Mouse (Mus musculus) left cerebral cortex, adult 11 months (tissue): ENCODE data around the gene Fam53a.
A peak's percentile ranks its signal among the peaks of the same experiment; 100 is the strongest.

Experiments used
- DNase-seq: peaks from one replicate; pipeline ENCODE4 v3.0.0; 2022; ENCODE audit warnings: low spot score

Gene Fam53a

DNA sequence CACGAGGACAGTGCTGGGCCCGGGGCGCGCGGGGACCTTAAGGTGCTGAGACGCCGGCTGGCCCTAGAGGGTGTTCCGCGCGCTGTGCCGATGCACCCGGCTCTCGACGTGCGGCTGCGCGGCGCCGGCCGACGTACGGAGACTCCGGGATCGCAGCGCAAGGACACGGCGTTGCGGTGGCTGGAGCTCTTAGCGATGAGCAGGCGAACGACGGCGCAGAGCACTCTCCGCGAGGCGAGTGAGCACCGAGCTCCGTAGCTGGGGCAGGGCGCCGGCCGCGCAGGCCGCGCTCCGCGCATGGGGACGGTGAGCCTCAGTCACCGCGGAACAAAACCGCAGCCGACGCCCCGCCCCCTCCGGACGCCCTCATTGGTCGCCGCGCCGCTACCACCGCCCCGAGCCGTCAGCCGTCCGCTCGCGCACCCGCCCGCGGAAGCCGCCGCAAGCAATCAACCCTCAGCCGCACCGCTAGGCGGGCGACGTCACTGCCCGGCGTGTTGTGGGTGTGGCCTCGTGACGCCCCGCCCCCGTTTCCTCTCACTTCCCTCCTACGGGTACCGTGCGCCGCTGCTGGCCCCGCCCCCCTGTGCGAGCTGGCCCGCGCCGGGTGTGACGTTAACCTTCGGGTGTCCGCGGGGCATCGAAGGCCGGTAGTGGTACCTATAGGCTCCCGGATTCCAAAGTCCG is at the start of gene Fam53a, which contains the start of gene Gm9903:
Gene Fam53a, minus strand, starts transcription at position 335 of the 687 bp plus-strand sequence.
Gene Gm9903, plus strand, starts transcription at position 625 of the 687 bp plus-strand sequence.
- DNase-seq = peak; percentile 99

GRCm38 (mm10) chr5:33678244-33678643 is 48.8 kb upstream of the Fam53a start:
- DNase-seq = no peak

DNA sequence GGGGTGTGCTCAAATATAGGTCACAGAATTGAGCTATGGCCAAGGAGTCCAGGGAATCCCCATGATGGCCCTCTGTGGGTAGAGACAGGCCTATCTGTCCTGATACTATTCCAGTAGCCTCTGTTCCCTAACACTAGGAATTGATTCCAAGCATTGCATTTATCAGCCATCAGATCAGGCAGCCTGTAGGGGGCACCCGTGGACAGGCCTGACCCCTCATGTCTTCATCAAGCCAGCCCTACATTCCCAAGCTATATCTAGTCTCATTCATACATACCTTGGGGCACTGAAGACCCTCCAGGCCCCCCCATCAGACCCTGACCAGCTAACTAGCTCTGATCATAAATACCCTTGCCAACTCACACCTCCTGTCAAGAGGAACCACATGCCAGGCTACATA is 46.5 kb upstream of the Fam53a start:
- DNase-seq = peak; percentile 42

- DNase-seq = peak; percentile 53
Measured at GRCm38 (mm10) chr5:33674439-33674838, 45.0 kb upstream of the Fam53a start.

GRCm38 (mm10) chr5:33671659-33672058 is 42.2 kb upstream of the Fam53a start:
- no peak for DNase-seq

- DNase-seq = no peak
Measured at GRCm38 (mm10) chr5:33668223-33668622, 38.8 kb upstream of the Fam53a start.

DNA sequence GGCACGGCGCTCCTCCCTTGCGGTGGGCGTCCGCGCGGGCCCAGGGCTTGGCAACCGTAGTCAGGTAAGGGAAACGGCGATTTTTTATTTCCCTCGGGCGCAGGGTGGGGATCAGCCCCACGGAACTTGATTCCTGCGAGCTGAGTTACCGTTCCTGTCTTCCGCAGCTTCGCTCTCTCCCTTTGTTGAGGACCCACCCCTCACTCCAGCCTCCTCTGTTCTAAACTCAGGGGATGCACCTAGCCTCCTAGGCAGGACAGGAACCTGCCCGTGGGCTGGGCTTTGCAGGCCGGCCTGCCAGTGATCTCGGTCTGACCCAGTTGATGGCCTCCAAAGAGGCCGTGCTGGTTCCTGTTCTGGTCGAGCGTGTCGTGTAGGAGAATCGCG is 29.2 kb upstream of the Fam53a start:
- DNase-seq = no peak

- DNase-seq = peak; percentile 97
Measured at GRCm38 (mm10) chr5:33657787-33658663, 28.6 kb upstream of the Fam53a start, which contains the start of the genes Tacc3 and Tmem129. Gene Tacc3, plus strand, starts transcription at chr5:33658128. Gene Tmem129, minus strand, starts transcription at chr5:33658416.

DNA sequence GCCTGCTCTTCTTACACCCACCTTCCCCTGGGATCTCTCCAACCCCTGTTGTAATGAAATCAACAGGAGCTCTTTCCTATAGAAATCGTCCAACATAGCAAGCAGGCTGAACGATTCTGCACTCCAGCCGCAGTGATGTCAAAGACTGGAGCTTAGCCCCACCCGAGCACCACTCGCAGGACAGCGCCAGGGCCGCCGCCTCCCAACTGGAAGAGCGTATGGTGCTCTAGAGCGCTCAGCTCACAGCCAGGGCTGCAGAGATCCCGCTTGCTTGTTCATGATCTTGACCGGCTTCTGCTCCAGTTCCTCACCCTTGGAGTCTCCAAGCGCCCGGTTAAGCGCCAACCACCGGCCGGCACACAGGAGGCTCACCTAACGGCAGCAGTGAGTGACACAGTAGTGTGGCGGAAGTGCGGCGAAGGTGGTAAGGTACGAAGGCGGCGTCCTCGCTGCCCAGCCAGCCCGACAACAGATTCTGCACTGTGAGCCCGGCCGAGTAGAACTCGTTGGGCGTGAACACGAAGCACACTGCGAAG is 27.9 kb upstream of the Fam53a start:
- no peak for DNase-seq

DNA sequence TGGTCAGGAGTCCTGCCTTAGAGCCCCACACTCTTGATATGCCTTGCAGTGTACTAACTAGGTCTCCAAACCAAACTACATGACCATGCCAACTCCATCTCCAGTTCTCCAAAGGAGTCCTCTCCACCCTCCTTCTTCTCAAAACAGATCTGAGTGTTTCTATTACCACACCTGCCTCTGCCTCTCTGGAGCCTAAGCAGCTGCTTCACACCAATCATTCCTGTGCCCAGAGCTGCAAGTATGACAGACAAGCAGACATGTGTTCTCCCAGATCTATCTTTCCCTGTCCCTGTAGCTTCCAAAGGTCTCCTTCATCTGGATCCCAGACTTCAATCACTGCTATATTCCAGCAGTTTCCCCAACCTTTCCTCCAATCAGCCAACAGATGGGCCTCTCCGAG is 27.3 kb upstream of the Fam53a start:
- no peak for DNase-seq

DNA sequence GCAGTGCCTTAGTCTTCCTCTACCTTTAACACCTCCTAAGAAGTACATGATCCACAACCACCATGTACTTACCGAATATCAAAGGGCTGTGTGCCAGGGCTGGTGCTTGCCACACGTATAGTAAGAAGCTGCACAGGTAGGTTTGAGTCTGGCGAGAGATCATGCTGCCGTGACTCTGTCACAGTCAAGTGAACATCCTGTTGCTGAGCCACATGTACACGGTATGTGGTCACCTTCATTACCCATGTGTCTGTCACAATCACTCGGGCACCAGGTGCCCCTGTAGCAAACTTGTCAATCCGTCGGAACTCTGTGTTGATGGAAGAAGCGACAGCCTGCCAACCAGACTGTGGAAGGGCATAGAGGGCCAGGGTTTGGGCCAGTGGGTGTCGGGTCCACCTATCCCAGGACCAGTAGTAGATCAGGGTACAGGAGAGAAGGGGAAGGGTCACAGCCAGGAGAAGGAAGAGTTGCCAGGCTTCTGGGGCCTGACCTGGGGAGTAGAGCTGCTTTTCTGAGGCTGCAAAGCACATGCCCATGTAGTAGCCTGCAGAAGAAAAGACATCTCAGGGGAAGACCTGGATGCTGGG is 25.9 kb upstream of the Fam53a start:
- DNase-seq = no peak

- DNase-seq = no peak
Measured at GRCm38 (mm10) chr5:33654424-33654823, 25.0 kb upstream of the Fam53a start.

DNA sequence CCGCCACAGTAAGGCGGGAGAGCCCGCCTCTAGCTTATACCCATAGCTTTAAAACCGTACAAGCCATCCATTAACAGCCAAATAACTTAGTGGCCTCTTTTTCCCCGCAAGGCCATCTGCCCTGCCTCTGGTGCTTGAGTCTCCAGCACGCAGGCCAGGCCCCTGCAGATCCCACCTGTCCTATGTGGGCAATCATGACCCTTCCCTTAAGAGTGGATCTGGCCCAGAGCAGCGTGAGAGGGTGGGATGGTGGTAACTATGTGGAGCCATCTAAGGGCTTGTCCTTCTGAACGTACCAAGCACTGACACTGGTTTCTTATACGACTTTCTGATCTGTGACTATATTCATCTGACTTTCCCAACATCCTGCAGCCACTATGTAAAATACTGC is 23.3 kb upstream of the Fam53a start:
- no peak for DNase-seq

- peak; percentile 94 for DNase-seq
Measured at GRCm38 (mm10) chr5:33651921-33652782, 22.7 kb upstream of the Fam53a start, which contains the start of gene Slbp. Gene Slbp, minus strand, starts transcription at chr5:33652574.

DNA sequence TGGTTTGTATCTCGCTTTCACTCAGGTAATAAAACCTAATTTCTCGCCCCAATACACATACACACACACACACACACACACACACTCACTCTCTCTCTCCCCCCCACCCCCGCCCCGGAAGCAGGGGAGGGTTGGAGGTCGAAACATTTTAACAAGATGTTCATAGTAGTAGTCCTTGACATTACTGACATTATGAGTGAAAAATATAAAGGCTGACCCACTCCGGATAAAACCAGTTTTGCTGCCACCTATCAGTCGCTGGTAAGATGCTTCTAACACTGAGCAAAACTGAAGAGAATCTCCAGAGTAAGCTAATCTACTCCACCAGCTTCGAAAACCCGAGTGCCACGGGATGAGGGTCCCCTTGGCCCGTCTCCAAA is 22.1 kb upstream of the Fam53a start:
- no peak for DNase-seq

DNA sequence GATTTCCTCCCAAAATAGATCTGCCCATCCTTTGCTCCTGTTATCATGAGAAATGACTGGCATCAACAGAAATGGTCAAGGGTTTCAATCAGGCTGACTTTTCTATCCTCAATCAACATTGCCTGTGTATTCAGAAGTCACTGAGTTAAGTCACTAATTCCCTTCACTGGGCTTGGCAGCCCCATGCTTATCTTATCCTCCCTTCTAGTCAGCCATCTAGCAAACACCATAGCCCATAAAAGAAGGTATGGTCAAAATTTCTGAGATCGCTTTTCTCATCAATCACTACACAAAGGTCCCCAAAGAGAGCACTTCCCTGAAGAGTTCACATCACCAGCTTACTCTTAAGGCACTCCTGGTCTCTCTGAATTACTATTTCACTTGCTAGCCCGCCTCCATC is 21.6 kb upstream of the Fam53a start:
- DNase-seq = no peak

- no peak for DNase-seq
Measured at GRCm38 (mm10) chr5:33640652-33641051, 11.2 kb upstream of the Fam53a start.

- DNase-seq = no peak
Measured at GRCm38 (mm10) chr5:33638826-33639225, 9.4 kb upstream of the Fam53a start.

DNA sequence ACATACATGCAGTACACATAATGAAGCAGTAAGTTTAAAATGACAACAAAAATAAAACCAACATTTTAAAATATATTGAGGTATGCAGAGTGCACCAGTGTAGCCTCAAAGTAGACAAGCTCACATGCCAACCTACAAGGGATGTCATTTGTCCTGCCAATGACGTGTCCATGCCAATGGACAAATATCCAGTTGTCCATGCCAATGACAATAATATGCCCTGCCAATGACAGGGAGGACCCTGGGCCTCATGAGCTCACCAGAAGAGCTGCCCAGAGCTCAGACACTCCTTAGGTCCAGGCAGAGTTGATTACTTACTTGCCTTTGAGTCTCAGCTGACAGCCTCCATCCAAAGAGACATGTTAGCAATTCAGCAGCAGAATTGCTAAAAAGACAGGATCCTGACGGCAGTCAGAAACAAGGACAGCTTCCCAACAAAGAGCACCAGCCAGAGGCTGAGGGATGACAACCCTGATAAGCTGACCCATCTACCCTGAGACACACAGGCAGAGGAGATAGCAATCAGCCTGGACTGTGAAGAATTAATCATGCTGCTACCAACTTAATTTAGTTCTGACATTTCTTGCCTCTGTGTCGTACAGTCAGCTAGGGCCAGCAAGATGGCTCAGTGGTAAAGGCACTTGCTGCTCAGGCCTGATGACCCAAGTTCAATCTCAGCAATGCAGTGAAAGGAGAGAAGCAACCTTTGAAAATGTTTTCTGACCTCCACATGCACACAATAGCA is 8.3 kb upstream of the Fam53a start:
- DNase-seq = no peak

DNA sequence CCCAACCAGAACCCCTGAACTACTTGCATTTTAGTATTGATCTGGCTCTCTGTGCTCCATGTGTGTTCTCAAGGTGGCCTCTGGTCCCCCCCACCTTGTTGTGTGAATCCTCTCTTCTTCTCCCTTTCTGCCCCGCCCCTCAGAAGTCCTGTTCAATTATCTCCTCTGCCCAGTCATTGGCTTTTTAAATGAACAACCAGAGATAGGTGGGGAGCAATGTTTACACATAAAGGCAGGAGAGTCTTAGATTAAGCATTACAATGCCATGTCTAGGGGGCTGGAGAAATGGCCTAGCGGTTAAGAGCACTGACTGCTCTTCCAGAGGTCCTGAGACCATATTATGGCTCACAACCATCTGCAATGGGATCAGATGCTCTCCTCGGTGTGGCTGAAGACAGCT is 5.9 kb upstream of the Fam53a start:
- no peak for DNase-seq

- no peak for DNase-seq
Measured at GRCm38 (mm10) chr5:33632526-33632925, 3.1 kb upstream of the Fam53a start.
